Mouse (Mus musculus) layer of hippocampus, postnatal 36 days (tissue): Measurements from ENCODE around the gene Slit3. TPM values are rescaled to one million over a fixed set of nuclear protein-coding genes. Genes with fewer than 3 reads are reported as not detected.
A peak's percentile ranks its signal among the peaks of the same experiment; 100 is the strongest.

Experiments
- DNase-seq, 2 experiments: peaks; one replicate each; pipeline ENCODE4 v3.0.0; 2022
- microRNA-seq, 2 experiments: library from miRNA; unstranded; fragments of <30 nt; microRNA quantifications; one replicate each; pipeline ENCODE4 v1.2.0; 2021
- total RNA-seq, 2 experiments: library from RNA; stranded (reverse); gene quantifications; 2 replicates each; pipeline ENCODE4 v1.2.3; 2021

The Slit3 gene
- total RNA-seq, 2 experiments from 2014 or later = 91.0 to 112 TPM

DNA sequence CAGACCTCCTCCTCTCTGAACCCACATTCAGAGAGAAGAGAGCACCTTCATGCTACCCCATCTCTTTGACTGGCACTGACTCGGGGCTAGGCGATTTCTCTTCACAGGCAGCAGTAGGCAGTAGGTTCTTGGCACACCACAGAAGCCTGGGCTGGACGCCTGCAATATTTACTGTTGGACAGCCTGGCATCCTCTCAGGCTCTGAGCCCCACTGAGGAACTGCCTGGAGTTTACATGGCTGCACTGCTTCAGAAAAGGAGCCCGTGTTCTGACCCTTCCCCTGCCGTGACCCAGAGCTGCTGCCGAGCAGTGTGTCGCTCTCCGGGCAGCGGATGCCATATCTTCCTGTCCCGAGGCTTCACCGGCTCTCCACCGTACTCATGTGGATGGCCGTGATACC, 583.4 kb downstream of the Slit3 start:
- no peak for DNase-seq

DNA sequence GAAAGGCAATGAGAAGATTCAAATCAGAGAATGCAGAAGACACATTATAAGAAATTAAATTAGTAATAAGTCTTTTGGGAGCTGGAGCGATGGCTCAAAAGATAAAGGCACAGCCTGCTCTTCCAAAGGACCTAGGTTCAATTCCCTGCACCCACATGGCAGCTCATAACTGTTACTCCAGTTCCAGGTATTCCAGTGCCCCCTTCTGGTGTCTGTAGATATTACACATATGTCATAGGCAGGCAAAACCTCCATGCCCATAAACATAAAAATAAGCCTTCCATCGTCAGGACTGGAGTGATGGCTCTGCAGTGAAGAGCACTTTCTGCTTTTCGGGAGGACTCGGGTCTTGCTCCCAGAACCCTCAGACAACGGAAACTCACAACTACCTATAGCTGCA, 583.9 kb downstream of the Slit3 start:
- DNase-seq = no peak

DNA sequence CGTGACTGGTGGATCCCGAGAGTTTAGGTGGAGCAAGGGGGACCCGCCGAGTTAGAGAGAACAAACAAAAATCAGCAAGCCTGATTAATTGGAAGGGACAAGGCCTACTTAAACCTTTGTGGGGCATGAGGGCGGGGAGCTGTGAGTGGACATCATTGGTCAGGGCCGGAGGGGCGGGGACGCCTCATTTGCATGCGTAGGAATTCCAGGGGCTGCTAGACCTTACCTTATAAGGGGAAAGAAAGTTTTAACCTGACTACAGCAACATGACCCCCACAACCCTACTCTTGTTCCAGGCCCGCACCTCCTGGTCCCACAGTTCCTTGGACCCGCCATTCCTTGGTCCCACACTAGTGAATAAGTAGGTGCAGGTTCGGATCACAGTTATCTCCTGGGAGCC, 586.4 kb downstream of the Slit3 start:
- DNase-seq = no peak

DNA sequence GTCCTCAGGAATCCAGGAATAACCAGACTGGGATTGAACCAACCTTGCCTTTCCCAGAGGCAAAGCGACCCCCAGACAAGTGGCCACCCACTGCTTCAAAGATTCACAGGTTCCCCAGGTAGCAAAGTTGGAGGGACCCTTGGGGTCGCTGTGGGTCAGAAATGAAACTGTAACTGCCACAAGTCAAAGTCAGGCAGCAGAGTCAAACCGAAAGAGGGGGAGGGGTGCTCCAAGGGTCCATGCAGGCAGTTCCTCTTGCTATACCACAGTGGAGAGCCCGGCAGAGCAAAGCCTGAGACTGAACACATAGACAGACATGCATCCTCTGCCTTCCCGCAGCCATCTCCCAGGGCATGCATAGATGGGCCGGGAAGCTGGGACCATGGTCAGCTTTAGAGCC, 590.3 kb downstream of the Slit3 start:
- DNase-seq = no peak

DNA sequence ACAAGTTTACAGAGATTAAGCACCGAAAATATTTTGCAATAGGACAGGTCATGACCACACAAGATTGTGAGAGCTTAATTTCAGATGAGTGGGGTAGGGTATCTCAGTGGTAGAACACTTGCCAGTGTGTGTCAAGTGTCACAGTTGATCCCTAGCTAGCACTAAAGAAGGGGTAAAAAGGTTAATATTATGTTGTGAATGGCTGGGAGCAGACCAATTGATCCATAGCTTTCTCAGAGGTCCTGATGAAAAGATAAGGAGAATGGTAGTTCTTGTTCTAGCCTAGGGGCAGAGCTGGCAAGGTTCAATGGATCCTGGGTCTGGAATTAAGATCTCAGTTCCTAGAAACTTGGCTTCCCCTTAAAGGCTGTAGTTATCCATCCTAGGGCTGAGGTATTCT, 597.9 kb downstream of the Slit3 start:
- no peak for DNase-seq

DNA sequence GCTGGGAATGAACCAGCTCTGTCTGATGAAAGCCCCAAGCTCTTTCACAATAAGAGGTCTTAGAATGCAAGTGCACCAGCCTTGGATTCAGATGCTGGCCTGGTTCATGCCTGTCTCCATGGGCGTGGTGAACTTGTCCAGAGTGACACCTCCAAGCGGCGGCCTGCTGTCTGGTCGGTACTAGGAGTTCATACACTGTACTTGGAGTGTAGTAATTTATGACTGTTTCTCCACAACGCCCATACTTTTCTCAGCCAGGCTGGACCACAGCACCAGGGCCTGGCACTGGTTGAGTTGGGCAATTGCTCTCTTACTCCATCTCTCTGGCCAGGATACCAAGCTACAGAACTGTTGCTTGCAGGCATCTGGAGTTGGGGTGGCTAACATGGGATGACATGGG, 602.9 kb downstream of the Slit3 start:
- no peak for DNase-seq

DNA sequence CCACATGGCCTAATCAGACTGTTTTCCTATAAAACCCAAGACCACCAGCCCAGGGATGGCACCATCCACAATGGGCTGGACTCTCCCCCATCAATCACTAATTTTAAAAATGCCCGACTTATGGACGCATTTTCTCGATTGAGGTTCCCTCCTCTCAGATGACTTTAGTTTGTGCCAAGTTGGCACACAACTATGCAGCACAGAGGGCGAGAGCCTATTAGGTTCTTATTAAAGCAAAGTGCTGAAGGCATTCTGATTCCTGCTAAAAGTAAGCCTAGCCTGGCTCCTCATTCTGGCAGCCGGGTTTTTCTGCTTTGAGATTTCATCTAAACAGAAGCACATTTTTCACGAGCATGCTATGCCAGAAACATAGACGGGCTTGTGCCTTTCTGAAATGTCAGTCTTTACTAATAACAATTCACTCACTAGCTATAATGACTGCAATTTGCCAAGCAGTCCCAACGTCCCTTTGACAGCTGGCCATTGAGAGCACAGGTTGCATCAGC, 605.4 kb downstream of the Slit3 start:
- DNase-seq = no peak

DNA sequence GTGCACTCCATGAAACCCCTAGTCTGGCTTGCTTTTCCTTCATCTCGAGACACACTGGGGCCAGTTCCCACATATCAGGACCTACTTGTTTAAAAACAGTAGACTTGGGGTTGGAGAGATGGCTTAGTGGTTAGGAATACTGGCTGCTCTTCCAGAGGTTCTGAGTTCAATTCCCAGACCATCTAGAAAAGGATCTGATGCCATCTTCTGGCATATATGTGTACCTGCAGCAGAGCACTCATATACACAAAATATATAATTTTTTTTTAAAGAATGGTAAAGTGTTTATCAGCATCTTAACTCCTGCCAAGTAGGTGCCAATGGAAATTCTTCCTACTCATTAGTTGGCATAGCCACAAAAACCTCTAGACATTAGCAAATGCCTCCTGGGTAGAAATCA, 607.2 kb downstream of the Slit3 start:
- DNase-seq = no peak

DNA sequence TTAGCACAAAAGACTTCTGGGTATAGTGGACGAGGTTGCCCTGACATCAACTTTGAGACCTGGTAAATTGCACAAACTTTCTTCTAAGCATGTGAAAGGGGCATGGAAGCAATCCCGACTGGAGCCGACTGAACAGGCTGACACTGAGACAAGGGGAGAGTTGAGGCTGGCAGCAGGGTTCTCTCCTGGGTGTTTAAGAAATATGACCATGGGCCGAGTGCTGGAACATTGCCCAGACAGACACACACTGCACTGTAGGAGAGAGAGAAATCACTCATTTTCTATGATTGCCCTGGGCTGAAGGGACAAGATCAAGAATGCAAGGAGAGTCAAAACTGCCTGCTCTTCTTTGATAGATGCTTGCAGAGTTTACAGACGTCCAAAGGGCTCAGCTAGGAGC, 608.2 kb downstream of the Slit3 start:
- no peak for DNase-seq

DNA sequence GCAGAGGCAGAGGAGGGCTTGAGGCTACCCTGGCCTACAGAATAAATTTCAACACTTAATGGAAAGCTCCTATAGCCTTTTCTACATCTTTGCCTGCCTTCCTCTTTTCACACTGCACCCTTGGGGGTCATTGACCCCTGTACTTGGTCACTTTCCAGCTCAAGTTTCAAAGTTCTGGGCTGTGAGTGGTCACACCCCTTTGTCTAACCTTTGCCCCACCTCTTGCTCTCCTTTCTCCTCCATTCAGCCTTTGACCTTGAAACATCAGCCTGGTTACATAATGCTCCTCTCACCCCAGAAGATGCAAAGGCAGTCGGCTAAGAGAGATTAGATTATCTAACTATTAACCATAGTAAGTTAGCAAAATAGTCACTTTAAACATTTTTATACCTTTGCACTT, 611.3 kb downstream of the Slit3 start:
- no peak for DNase-seq

DNA sequence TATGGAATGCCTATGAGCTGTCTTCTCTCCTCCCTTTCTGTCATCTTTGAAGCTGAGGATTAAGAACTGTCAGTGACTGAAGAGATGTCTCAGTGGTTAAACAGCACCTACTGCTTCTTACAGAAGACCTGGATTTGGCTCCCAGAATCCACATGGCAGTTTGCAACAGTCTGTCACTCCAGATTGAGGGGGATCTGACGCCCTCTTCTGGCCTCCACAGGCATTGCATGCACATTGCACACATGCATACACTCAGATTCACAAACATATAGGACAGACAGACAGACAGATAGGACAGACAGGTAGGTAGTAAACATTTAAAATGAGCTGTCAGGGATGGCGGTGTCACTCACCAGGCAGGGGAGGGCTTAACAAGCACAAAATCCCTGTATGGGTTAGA, 615.8 kb downstream of the Slit3 start:
- DNase-seq = no peak

DNA sequence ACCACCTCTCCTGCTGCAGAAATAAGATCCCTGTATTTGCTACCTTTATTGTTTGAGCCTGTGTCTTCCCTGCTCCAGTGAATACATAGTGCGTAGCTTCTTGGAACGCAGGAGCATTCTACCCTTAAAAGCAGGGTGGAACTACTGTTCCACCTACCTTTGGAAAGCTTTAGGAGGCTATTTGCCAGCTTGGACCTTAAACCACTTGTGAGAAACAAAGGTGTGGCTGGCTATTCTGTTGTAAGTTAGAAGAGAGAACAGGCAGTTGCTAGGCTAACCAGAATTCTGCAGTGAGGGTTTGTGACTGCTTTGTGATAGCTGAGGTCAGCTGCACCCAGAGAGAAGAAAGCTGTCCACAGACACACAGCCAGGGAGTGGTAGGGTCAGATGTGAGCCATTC, 616.2 kb downstream of the Slit3 start:
- no peak for DNase-seq

DNA sequence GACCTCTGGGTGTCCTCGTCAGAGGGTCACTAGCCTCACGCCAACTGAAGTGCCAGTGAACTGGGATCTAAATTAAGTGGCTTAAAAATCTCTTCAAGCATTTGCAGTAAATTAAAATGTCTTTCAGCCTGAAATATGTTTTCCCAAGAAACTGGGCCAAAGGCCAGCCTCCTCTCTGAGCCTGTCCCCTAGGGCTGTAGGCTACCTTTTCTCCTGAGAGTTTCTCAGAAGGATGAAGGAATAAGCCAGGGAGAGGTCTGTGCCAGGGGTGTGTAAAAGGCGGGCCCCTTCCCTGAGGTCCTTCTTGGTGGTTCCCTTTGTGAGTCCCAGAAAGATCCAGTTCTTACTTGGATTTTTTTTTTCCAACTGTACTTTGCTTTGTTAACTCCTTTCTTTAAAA, 617.1 kb downstream of the Slit3 start:
- DNase-seq = no peak

DNA sequence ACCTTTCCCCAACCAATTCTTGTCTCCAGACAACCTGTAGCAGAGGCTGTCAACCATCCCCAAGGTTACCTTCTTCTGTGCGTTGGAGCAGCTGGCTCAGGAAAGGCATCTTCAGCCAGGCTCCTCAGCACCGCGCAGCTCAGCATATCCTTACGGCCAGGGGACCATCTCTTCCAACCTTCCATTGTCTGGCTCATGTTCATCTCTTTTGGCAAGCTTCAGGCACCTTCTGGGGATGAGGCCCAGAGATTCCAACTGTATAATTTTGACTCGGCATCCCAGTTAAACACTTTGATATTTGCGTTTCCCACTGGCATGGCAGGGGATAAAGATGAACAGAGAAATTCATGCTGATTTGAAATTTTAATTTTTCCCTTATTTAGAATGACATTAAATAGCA, 622.6 kb downstream of the Slit3 start:
- DNase-seq = peak in 1 of 2 experiments; percentile 25

DNA sequence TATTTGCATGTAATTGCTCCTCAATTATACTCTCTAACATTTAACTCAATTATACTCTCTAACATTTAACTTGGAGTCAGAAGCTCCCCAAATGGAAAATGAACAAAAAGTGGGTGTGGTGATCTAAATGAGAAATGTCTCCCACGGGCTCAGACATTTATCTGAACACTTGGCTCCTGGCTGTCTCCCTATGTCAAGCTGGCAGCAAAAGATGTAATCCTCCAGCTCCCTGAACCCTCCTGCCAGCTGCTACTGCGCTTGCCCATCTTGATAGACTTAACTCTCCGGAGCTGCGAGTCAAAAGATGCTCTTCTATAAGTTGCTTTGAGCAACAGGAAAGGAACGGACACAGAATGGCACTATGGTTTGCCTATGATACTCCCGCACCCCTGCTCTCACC, 623.5 kb downstream of the Slit3 start:
- DNase-seq = peak in 1 of 2 experiments; percentile 21

DNA sequence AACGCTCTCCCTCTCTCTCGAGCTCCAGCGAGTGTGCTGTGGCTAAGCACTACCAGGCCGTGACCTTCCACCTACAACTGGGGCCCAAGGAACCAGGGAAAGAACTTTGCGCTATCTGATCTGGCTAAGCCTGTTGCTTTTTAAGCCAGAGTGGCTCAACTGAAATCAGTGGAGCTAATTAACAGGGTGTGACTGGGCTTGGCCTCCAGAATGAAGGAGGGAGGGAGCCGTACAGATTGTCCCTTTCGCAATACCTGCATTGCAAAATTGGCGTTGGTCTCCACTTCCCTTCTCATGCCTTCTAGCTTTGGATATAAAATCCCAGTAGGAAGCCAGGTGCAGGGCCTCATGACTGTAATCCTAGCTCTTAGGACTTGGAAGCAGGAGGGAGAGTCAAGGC, 629.6 kb downstream of the Slit3 start:
- no peak for DNase-seq

DNA sequence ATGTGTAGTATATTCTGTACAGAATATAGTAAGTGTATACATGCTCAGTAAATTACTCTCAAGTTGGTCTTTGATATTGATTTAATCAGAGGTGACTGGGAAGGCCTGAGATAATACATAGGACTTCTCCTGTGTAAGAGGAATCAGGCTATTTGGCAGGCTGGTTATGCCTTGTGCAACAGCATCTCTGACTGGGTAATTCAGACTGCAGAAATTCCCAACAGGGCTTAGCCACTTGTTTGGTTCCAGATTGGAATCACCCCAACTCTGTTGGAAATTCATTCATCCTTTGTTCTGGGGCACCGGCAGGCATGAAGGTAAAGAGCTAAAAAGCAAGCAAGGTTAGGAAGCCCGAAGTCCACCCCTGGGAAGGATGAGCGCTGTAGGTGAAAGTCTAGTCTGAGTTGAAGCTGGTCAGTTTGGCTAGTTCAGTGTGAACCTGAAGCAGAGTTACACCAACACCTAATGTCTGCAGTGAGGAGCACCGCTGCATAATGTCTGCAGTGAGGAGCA, 633.9 kb downstream of the Slit3 start:
- DNase-seq = no peak

DNA sequence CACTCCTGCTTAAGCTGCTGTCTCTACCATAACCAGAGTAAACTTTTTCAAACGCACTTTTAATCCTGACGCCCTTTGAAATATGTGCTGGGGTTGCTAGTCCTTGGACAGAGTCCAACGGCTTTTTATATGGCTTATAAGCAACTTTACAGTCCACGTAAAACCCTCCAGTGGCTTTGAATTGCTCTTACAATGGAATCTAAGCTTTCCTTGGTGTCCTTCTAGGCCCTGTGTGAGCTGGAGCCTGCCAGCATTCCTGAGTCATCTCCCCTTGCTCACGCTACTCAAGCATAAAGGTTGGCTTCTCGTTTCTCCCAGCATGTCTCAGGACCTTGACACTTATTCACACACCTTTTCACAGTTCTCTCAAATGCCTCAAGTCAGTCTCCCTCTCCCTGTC, 634.5 kb downstream of the Slit3 start:
- DNase-seq = no peak

DNA sequence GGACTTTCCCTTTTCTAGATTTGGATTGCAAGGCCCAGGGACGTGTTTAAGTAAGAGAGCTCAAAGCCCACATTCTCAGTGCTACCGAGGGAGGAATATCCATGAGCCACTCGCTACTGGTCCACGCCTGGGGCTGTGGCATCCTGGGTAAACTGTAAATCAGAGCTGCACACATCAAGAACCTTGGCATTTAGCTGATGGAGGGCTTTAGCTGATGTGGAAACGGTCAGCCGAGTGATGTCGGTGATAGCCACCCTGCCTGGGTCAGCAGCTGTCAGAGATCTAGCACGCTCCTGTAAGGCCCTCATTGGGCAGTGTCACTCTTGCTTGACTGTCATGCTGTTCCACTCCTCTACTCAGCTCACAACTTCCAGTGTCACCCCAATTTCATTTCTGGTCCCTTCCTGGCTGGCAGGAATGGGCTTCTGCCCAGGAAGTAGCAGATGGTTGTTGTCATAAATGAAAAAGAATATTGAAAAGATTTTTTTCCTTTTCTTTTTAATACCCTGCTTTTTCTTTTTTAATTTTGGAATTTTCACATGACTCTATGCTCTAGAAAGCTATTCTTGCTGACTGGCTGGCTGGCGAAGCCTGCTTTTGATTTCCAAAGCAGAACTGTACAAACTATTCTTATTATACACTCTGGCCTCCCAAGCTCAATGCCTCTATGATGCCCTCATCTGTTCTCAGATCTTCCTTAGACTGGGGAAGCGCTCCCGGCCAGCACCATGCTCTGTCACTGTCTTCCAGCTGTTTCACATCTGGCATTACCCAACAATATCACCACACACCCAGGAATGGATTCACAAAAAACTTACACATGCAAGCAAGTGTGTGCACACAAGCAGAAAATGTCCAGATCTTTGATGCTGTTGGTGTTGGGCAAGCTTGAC, 635.6 kb downstream of the Slit3 start:
- no peak for DNase-seq

Small RNA genes lying within 50 kb of the gene (microRNA-seq; reads per million reads assigned to microRNA genes)
- 216 to 296 reads per million in 2 experiments for gene Mir218-2
